Mouse (Mus musculus) kidney, postnatal 10 days (tissue): ENCODE measurements around the gene Spesp1.

Source experiments
- DNase-seq: peaks from one replicate; pipeline ENCODE4 v3.0.0; 2021; ENCODE audit warnings: mixed read lengths

Spesp1 gene

DNA sequence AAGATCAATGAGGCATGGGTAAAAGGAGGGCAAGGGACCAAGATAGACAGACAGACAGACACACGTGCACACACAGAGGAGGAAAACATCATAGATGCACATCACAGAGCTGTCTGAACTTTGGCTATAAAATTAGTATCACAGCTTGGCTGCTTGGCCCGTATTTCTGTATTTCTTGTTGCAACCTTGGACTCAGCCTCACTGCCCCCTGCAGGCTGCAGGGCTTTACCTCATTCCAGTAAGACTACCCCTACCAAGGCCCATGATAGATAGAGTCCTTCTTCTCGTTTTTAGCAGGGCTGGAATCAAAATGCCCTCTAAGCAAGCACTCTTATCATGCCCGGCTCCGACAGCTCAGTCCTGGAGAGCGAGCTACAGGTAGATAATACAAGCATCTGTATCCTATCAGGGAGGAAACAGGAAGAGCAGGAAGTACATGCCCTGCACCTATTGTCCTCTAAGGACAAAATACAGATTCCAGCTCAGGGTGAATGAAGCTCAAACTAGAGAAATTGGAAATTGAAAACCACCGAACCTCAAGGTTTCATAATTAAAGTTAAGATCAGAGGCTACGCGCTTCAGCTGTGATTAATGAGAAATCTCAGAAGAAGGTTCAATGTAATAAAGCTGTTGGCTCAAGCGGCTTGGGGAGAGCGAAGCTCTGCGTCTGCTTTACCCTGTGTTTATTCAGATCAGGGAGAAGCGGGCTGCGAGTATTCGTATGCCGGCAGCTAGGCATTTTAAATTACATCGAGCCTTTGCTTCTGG, 36.2 kb downstream of the Spesp1 start:
- DNase-seq, result peak; percentile 44

DNA sequence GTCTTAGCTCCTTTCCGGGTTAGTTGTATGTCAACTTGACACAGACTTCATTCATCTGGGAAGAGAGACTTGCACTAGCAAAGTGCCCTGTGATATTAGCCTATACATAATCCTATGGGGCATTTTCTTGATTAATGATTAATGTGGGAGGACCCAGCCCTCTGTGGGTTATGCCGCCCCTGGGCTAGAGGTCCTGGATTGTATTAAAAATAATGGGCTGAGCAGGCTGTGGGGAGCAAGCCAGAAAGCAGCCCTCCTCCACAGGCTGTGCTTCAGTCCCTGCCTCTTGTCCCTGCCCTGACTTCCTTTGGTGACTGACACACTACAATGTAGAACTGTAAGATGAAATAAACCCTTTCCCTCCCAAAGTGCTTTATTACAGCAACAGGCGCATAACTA, 37.4 kb downstream of the Spesp1 start:
- DNase-seq, result no peak

DNA sequence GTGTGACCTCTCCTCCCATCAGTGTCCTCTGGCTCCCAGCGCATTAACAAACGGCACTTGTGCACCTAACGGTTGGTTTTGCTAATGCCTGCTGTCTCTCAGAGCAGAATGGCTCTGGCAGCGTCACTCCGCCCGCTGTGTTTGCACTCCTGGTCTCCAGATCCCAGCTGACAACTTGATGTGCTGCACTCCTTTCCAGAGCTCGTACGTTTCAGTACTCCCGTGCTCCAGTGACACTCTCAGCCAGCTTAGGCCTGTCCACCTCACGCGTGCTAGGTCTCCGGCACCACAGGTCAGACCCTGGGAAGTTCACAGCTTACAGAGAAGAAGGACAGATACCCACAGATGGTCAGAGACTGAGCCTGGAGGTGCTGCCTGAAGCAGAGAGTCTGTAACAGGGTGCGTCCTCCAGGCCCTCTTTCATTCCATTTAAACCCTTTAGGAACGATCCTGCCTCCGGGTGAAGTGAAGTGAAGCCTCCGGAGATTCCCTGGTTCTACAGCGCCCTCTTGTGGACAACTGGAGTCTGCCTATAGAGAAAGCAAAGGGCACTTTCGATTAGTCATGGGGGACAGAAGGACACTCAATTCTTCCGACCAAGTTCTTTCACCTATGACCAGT, 37.9 kb downstream of the Spesp1 start:
- DNase-seq, result peak; percentile 91

DNA sequence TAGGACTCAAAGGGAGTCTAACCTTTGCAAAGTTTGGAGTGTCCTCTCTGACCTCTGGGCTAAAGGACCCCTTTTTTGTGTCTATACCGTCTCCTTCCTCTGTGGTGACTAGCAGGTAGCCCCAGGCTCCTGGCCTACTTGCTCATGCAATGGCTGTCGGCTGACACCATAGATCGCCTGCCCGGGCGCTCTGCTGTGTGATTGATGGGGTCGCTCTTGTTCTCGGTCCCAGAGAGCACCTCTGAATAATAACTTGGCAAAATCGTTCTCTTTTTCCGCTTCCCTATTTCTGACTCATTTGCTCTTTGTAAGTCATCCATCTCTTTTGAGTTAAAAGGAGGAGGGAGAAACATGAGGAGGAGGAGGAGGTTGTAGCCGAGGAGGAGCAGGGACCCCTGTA, 42.0 kb downstream of the Spesp1 start:
- no peak for DNase-seq

DNA sequence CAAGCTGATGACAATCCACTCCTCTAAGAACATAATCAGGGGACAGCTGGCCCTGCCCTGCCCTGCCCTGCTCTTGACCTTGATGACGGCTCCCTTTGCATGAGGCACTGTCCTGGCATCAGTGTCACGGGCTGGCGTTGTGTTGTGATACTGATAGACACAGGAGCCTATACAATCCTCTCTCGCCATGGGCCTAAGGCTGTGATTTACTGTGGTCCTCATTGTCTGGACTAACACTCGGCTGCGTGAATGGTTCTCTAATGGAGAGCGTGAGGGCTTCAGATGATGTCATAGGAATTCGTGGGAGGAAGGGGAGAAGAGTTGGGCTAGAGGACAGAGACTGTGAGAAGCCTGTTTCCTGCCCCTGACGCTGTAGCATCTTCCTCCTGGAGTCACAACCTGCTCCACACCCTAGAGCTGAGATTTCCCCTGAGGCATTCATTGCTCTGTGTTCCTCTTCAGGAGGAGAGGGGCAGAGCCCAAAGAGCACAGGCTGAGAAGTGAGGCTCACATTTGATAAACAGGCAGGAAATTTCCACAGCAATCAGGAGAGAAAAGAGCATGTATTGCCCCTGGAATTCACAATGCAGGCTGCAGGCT, 44.5 kb downstream of the Spesp1 start:
- no peak for DNase-seq

DNA sequence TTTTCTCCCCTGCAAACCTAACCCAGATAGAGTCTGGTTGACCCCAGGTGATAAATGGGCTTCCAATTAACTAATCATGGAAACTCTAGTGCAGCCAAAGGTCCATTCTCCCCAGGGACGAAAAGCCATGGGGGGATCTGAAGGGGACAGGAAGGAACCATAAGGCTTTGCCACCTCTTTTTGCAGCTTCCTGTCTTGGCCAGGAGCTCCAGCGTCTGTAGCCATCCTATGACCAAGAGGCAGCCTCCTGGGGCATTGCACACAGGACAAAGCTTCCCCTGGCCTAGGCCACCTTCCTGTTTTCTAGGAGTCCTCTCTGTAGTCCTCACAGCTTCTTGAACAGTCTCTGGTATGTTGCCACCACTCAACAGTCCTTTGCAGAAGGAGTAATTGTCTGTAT, 46.5 kb downstream of the Spesp1 start:
- DNase-seq, result no peak

DNA sequence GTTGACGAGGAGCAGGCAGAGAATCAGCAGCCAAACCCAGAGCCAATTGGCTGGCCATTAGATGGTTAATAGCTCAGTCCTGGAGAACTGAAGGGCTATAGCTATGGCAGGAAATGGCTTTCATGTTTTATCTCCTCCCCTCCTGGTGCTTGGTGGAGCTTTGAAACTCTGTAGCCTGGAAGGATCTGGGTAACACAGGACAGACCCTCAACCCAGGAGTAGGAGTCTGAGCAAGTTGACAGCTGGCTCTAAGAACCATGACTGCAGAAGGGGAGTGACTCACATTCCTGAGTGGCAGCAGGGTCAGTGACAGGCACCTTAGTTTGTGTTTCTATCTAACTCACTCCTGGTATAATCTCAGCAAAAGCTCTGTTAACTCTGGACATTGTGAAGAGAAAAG, 49.4 kb downstream of the Spesp1 start:
- no peak for DNase-seq

DNA sequence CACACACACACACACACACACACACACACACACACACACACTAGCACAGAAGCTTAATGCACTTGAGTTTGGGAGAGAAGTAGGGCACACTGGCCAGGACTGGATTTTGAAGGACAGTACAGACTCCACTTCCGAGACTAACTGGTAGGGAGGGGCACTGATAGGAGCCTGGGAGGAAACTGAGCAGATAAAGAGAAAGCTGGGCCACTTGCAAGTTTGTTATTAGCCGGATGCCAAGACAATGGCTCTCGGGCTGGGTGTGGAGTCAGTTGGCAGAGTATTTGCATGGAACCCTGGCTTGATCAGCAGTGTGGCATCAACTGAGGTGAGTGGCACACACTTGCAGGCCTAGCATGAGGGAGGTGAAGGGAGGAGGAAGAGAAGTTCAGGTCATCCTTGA, 51.0 kb downstream of the Spesp1 start:
- no peak for DNase-seq

DNA sequence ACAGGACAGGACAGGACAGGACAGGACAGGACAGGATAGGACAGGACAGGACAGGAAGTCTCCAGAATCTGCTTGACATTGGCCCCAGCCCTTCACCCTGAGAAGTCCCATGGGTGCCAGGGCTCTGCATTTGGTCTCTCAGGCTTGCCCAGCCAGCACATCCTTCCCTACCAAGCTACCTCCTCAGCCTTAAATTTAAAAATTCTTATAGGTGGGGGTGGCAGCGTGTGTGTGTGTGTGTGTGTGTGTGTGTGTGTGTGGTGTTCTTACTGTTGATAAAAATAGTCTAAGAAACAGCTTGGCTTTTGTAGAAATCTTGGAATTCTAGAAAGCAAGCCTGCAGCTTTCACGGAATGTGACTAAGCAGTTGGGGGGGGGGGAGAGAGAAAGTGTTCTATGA, 52.0 kb downstream of the Spesp1 start:
- DNase-seq, result no peak

DNA sequence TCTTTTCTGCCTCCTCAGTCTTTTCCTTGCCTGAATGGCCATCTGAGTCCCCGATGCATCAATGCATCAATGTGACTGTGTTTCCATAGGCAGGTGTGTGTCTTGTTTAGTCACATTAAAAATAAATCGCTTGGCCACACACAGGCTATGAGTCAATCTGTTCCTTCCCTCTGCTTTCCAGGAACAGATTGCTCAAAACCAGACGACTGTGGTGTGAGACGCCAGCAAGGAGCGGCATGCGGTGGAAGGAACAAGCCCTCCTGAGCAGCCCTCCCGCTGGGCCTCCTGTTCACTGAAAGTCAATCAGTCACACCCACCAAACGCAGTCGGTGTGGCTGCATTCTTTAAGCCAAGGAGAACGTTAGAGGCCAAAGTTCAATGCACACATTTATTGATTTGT, 59.5 kb downstream of the Spesp1 start:
- DNase-seq, result no peak

DNA sequence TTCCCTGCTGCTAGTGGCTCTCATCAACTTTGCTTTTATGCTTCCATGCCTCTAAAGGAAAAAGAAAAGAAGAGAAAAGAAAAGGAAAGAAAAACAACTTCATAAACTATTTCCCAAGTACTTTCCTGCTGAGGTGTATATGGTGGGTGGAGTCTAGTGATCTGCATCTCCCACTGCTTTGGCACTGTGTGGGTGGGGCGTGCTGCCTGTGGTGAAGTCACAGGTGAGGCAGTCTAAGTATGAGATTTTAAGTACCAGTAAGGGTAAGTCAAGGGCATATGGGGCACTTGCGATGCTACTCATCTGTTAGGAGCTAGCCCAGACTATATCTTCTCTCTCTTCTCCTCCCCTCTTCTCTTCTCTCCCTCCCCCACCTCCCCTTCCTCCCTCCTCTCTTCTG, 60.0 kb downstream of the Spesp1 start:
- no peak for DNase-seq
